Mouse (Mus musculus): ENCODE data around the gene Cntn4.

- no peak for TF ChIP-seq POLR2A (IDR thresholded peaks at IDR 0.05; ENCODE audit: borderline replicate concordance, control insufficient read depth, low read depth, low read length)
- no peak for TF ChIP-seq CTCF (IDR thresholded peaks at IDR 0.05; ENCODE audit: control insufficient read depth, insufficient read depth, low read length)
Observed at GRCm38 (mm10) chr6:106341114-106341513, 663.7 kb downstream of the Cntn4 start.

All from bone marrow, adult 2 months (tissue).